Mouse (Mus musculus) bone marrow macrophage, adult 2 months (primary cell): ENCODE measurements around the gene Gm4353.

Experiments used
- CTCF ChIP-seq: IDR thresholded peaks from 2 replicates; pipeline ENCODE4 v1.5.1; 2012; ENCODE audit warnings: low read depth, mild to moderate bottlenecking, low read length, moderate library complexity
- POLR2A ChIP-seq: IDR thresholded peaks from 2 replicates; pipeline ENCODE4 v1.6.1; 2012; ENCODE audit warnings: mild to moderate bottlenecking, low read depth, low read length, borderline replicate concordance

DNA sequence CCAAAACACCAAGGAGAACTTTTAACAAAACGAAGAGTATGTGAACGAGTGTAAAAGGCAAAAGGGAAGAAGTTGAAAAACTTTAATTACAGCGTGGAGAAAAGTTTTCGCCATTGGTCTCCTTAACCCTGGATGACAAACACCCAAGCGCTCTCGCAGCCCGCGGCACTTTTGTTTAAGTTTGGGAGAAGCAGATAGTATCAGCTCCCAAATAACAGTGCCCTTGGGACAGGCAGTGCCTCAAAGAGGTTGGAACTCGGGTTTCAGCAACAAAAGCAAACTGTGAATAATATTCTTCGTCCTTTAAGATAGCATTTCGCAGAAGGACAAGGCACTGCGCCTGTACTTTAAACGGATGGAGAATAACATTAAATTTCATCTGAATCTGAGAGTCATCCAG lies 46.4 kb downstream of the Gm4353 start:
- TF ChIP-seq POLR2A (no peak), CTCF (no peak)
